Mouse (Mus musculus) limb, embryonic 13.5 days (tissue): ENCODE results near the gene Zfp423. TPM values are rescaled to one million over a fixed set of nuclear protein-coding genes. Genes with fewer than 3 reads are reported as not detected.

Source experiments
- ATAC-seq: fragments of 200-750 bp; cut with Nextera tagmentation; 2 replicates; pipeline ENCODE4 v1.8.0; 2017; ENCODE audit warnings: low read depth, moderate number of reproducible peaks, moderate TSS enrichment; ENCODE audit not compliant: low FRiP score
- H3K27ac ChIP-seq: fragments of 300-500 bp; sonication (generic); 2 replicates; pipeline ENCODE4 v1.5.1; 2015; ENCODE audit warnings: inconsistent platforms, mild to moderate bottlenecking, moderate library complexity
- H3K27me3 ChIP-seq: fragments of 300-500 bp; sonication (generic); 2 replicates; pipeline ENCODE4 v1.6.1; 2015; ENCODE audit warnings: mild to moderate bottlenecking, inconsistent platforms
- H3K36me3 ChIP-seq: fragments of 300-500 bp; sonication (generic); 2 replicates; pipeline ENCODE4 v1.6.1; 2015; ENCODE audit warnings: inconsistent platforms, mild to moderate bottlenecking, moderate library complexity
- H3K4me1 ChIP-seq: fragments of 300-500 bp; sonication (generic); 2 replicates; pipeline ENCODE4 v1.6.1; 2015; ENCODE audit warnings: inconsistent platforms
- H3K4me2 ChIP-seq: fragments of 300-500 bp; sonication (generic); replicated peaks from 2 replicates; pipeline ENCODE4 v1.6.1; 2015; ENCODE audit warnings: inconsistent platforms, mild to moderate bottlenecking, moderate library complexity
- H3K4me3 ChIP-seq: fragments of 300-500 bp; sonication (generic); 2 replicates; pipeline ENCODE4 v1.5.1; 2015; ENCODE audit warnings: moderate library complexity, mild to moderate bottlenecking, inconsistent platforms
- H3K9ac ChIP-seq: fragments of 300-500 bp; sonication (generic); 2 replicates; pipeline ENCODE4 v1.6.1; 2015; ENCODE audit warnings: mild to moderate bottlenecking, inconsistent platforms
- H3K9me3 ChIP-seq: fragments of 300-500 bp; sonication (generic); 2 replicates; pipeline ENCODE4 v1.6.1; 2016; ENCODE audit warnings: inconsistent platforms
- WGBS: fragments of 180-500 bp; shearing (Covaris S2); methylation state at CpG from one replicate; pipeline ENCODE4 v1.1.7; 2015; 5-methylcytosine and 5-hydroxymethylcytosine counted together
- polyA plus RNA-seq: library from polyadenylated mRNA; unstranded; fragments of >200 nt; fragmentation: Nextera tagmentation; extraction: Ambion mirVana; gene quantifications from 2 replicates; pipeline ENCODE4 v1.2.1, GENCODE M21; 2015

The Zfp423 gene
- polyA plus RNA-seq, 1 experiment from 2014 or later: 26.4 TPM

DNA sequence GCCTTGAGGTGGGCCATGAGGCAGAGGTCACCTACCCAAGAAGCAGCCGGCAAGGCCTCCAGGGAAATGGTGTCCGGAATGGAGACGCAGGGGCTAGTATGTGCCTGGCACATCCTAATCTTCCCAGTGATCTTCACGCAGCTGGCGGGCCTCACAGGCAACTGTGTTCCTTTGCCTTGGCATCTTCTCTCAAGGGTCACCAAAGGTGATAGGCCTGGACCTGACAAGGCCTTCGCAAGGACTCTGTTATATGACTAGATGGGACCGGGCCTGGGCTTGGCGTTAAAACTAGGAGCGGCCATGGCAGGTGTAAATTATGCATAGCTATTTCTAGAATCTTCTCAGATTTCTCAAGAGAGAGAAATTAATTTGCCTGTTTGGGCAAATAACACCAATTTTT is 303.4 kb downstream of the Zfp423 start:
- Histone ChIP-seq H3K9me3 (no peaks in the 10 kb centered on the region), H3K4me1 (peaks cover 27% of the 10 kb centered on the region), H3K9ac (no peak overlapping the region), H3K36me3 (no peaks in the 10 kb centered on the region), H3K27me3 (peaks cover 10% of the 10 kb centered on the region), H3K4me2 (peak overlapping the region; percentile 77; the same call in 1 of the 2 replicates), H3K4me3 (no peak overlapping the region), H3K27ac (no peak overlapping the region)
- 75% methylated on average over 9 of the region's 9 CpGs for WGBS
- no peak for ATAC-seq

DNA sequence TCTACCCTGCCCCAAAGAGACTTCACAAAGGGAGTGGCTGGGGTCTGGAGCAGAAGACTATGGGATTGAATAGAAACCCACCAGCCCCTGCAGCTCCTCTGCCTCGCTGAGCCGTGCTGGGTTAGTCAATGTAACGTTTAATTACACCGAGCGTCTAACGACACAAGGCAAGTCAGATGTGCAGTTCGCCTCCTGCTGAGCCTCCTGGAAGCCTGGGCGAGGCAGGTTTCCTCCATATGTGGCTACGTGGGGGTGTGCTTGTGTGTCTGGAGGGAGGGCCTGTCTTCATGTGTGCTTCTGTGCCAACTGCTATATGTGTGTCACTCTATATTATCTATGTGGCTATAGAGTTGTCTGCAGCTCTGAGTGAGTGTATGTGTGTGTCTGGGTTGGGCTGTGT is 311.6 kb downstream of the Zfp423 start:
- no peak overlapping the region for H3K27ac ChIP-seq
- no peaks in the 10 kb centered on the region for H3K27me3 ChIP-seq
- no peaks in the 10 kb centered on the region for H3K9me3 ChIP-seq
- no peak overlapping the region for H3K4me3 ChIP-seq
- no peak for ATAC-seq
- no peak overlapping the region for H3K9ac ChIP-seq
- no peak overlapping the region for H3K4me2 ChIP-seq
- peaks cover 18% of the 10 kb centered on the region for H3K4me1 ChIP-seq
- 37% methylated on average over 9 of the region's 9 CpGs for WGBS
- H3K36me3 ChIP-seq: no peaks in the 10 kb centered on the region

DNA sequence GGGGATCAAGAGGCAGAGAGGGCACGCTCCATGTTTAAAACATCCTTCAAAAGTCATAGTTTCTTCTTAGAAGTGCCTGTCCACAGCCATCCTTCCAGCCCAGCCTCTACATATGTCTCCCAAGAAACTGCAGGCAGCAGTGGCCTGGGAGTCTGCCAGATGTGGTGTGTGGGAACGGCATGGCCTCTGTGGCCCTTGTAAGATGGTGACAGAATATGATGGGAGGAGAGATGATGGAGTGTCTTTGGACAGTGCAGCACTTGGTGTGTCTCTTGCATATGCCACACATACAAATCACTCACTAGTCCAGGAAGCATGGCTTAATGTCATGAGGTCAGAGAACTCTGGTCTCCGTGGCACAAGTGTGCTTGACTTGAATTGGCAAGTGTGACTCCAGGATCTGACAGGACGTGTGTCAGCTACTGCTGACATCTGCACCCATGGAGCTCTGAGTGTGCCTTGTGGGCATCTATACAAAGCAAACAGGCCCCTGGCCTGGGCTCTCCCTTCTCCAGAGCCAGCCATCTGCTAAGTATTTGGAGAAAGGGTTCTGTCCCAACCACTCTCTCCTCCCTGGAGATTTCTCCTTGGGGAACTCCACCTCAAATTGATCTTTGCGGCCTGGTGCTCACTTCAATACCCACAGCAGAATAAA is 313.4 kb downstream of the Zfp423 start:
- Histone ChIP-seq H3K4me1 (peaks cover 18% of the 10 kb centered on the region), H3K4me3 (no peak overlapping the region), H3K36me3 (no peaks in the 10 kb centered on the region), H3K27ac (peak overlapping the region; percentile 29; the same call in 1 of the 2 replicates), H3K27me3 (no peaks in the 10 kb centered on the region), H3K9ac (no peak overlapping the region), H3K9me3 (no peaks in the 10 kb centered on the region), H3K4me2 (no peak overlapping the region)
- WGBS: 70% methylated on average over 5 of the region's 5 CpGs
- ATAC-seq: no peak

DNA sequence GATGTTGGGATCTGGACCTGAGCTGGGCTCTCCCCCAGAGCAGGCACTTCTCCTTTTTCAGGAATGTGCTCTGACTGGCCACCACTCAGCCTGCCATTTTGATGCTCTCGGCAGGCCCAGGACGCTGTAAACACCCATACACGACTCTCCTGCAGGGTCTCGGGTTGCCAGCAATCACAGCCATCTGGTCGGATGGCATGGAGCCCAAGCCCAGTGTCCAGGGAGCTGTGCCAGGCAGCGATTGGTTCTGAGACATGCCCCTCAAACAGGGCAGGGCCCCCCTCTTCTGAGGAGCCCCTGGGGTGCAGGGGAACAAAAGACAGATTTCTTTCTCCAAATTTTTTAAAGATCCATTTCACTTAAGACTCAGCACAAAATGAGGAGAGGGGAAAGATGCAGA is 314.0 kb downstream of the Zfp423 start:
- H3K27me3 ChIP-seq: no peaks in the 10 kb centered on the region
- H3K4me3 ChIP-seq: no peak overlapping the region
- no peaks in the 10 kb centered on the region for H3K36me3 ChIP-seq
- H3K4me1 ChIP-seq: peaks cover 18% of the 10 kb centered on the region
- peak overlapping the region; percentile 36 for H3K4me2 ChIP-seq
- WGBS: 6% methylated on average over 6 of the region's 6 CpGs
- no peak overlapping the region for H3K9ac ChIP-seq
- no peaks in the 10 kb centered on the region for H3K9me3 ChIP-seq
- peak overlapping the region; percentile 29; the same call in 1 of the 2 replicates for H3K27ac ChIP-seq
- peak; percentile 82 for ATAC-seq

DNA sequence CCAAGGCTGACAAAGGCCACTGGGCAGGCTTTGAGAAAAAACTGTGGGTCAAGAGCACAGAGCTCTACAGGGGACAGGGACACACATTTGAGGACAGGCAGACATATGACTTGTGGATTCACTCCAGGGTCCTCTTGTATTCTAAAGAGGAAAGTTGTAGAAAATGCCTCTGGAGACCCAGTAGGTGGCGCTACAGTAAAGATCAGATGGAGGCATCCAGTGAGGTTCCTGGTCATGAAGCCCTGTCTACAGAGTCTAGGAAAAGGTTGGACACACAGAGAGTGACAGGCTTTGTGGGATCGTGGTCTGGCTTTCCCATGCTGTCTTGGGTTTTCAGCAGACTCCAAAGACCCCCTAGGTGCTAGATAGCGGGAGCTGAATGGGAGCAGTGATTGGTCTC is 318.5 kb downstream of the Zfp423 start:
- Histone ChIP-seq H3K4me3 (no peak overlapping the region), H3K4me1 (peaks cover 14% of the 10 kb centered on the region), H3K9ac (no peak overlapping the region), H3K9me3 (no peaks in the 10 kb centered on the region), H3K36me3 (no peaks in the 10 kb centered on the region), H3K27me3 (no peaks in the 10 kb centered on the region), H3K4me2 (no peak overlapping the region), H3K27ac (no peak overlapping the region)
- peak; percentile 19; the same call in 1 of the 2 replicates for ATAC-seq
- 40% methylated on average over 3 of the region's 3 CpGs for whole genome bisulfite sequencing

DNA sequence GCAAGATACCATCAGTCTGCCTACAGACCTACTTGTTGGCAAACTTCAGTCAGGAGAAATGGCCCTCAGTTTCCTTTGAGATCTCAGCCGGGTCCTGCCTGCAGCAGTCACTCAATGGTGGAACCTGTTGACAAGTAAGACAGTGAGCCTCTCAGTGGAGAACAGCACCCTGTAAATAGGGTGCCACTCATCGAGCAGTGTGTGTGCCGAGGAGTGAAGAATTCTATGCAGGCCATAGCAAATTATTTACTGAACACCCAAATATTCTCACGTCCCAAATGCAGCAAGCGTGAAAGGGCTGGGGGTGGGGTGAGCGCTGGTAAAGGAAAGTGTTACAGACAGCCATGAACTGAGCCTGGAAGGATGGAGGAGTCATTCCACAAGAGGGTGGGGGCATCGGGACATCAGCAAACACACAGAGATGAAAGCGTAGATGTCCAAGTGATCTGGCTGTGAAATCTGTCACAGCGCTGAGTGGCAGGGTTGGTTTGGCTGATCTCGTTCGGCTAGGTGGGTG is 323.1 kb downstream of the Zfp423 start:
- WGBS: 76% methylated on average over 11 of the region's 11 CpGs

DNA sequence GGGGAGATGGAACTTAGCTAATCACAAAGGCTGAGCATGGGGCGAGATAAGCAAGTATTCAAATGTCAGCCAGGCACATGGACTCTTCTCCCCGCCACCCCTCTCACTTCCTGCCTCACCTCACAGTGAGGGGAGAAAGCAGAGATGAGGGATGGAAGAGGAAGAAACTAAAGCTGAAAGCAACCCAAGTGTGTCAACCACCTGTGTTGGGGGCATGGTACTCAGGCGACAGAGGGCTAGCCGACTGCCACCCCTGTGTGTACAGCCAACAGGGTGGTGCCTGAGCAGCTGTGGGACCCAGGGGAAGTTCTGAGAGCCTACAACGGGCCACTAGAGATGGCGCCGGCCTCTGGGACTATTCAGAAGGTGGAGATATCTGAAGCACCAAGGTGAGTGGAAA is 327.6 kb downstream of the Zfp423 start:
- no peaks in the 10 kb centered on the region for H3K36me3 ChIP-seq
- no peaks in the 10 kb centered on the region for H3K27me3 ChIP-seq
- no peak overlapping the region for H3K4me2 ChIP-seq
- H3K4me3 ChIP-seq: no peak overlapping the region
- 0 out of 2 replicates have a peak, but pooled peaks cover 10% of the 10 kb centered on the region for H3K4me1 ChIP-seq
- no peaks in the 10 kb centered on the region for H3K9me3 ChIP-seq
- no peak for ATAC-seq
- no peak overlapping the region for H3K27ac ChIP-seq
- 86% methylated on average over 7 of the region's 7 CpGs for WGBS
- no peak overlapping the region for H3K9ac ChIP-seq

More for the DNA sequence above, 323.1 kb downstream of the Zfp423 start:
- no peak for ATAC-seq
- Histone ChIP-seq H3K9me3 (no peaks in the 10 kb centered on the region), H3K27ac (no peak overlapping the region), H3K36me3 (no peaks in the 10 kb centered on the region), H3K9ac (no peak overlapping the region), H3K4me3 (no peak overlapping the region), H3K4me2 (no peak overlapping the region), H3K27me3 (no peaks in the 10 kb centered on the region), H3K4me1 (no peaks in the 10 kb centered on the region)

DNA sequence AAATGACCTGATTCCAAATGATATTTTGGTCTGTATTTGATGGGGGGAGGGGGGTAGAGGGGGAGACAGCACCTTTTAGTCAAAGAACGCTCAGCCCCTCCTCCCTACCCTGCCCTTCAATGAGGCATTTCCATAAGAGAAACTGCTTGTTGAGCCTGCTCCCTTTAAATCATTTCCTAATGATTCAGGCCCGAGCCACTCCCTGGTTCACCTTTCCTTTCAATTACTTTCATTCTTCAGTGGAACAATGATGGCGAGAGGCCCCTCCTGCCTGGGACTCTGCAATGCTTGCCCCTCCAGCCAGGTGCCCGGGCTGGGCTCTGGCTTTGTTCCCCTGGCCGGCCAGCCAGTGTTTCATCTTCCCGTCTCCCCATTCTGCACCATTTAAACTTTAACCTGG is 329.7 kb downstream of the Zfp423 start:
- Histone ChIP-seq H3K4me1 (0 out of 2 replicates have a peak, but pooled peaks cover 10% of the 10 kb centered on the region), H3K4me3 (no peak overlapping the region), H3K9me3 (0 out of 2 replicates have a peak, but pooled peaks cover 3% of the 10 kb centered on the region), H3K27me3 (no peaks in the 10 kb centered on the region), H3K4me2 (no peak overlapping the region), H3K36me3 (no peaks in the 10 kb centered on the region), H3K27ac (no peak overlapping the region), H3K9ac (no peak overlapping the region)
- WGBS: 36% methylated on average over 6 of the region's 6 CpGs
- ATAC-seq: no peak

DNA sequence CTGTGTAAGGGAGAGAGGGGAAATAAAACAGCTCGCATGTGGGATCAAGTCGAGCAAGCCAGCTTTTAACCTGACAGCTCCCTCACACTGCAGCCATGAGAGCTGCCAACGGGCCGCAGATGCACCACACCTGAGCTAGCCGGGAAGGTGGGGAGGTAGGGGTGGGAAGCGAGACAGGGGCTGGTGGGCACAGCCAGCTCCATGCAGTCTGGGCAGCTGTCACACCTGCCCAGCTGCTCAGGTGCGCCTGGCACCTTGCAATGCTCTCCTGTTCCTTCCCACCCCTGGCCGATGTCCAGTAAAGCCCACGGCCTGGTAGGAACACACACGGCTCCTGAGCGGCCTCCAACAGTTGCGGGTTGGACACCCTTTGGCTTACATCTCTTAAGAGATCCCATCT is 338.2 kb downstream of the Zfp423 start:
- Histone ChIP-seq H3K36me3 (no peaks in the 10 kb centered on the region), H3K9me3 (0 out of 2 replicates have a peak, but pooled peaks cover 3% of the 10 kb centered on the region), H3K4me3 (no peak overlapping the region), H3K9ac (no peak overlapping the region), H3K4me1 (no peaks in the 10 kb centered on the region), H3K4me2 (no peak overlapping the region), H3K27me3 (0 out of 2 replicates have a peak, but pooled peaks cover 2% of the 10 kb centered on the region), H3K27ac (no peak overlapping the region)
- WGBS: 90% methylated on average over 12 of the region's 12 CpGs
- no peak for ATAC-seq

DNA sequence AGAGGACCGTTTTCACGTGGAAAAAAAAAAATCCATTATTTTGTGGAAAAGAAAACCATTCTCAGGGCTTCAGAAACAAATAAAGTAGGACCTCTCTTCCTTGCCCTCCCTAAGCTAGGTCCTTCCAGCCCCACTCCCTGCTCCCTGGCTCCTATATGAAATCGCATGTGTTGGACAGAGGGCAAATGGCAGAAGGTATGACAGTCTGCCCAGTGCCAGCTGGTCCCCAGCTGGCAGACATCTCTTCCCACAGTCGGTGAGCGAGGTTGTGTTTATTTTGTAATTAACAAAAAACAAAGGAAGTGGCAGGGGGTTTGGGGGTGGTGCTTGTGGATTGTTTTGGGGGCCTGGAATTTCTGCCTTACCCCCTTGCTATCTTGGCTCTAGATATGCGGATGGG is 339.2 kb downstream of the Zfp423 start:
- no peak overlapping the region for H3K27ac ChIP-seq
- 69% methylated on average over 6 of the region's 6 CpGs for WGBS
- no peaks in the 10 kb centered on the region for H3K9me3 ChIP-seq
- no peaks in the 10 kb centered on the region for H3K36me3 ChIP-seq
- H3K4me3 ChIP-seq: no peak overlapping the region
- no peak for ATAC-seq
- H3K9ac ChIP-seq: no peak overlapping the region
- H3K4me1 ChIP-seq: no peaks in the 10 kb centered on the region
- H3K4me2 ChIP-seq: no peak overlapping the region
- H3K27me3 ChIP-seq: 0 out of 2 replicates have a peak, but pooled peaks cover 8% of the 10 kb centered on the region

DNA sequence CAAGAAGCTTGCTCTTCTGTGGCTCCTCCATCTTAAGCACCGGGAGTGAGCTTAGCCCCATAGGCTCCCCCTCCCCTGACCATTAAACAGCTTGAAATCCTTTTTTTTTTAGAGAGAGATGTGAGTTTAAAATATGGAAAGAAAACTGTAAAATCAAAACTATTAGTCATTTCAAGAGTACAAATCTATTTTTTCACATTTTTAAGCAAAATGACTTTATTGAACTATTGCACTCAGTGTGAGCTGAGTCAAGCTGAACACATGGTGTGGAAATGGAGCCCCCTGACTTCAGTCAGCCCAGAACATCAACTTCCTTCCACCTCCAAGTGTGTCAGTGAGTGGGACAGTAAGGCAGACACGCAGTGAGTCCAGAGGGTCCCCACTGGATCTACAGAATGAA is 339.9 kb downstream of the Zfp423 start:
- Histone ChIP-seq H3K4me1 (no peaks in the 10 kb centered on the region), H3K36me3 (no peaks in the 10 kb centered on the region), H3K4me2 (no peak overlapping the region), H3K4me3 (no peak overlapping the region), H3K27me3 (0 out of 2 replicates have a peak, but pooled peaks cover 8% of the 10 kb centered on the region), H3K27ac (no peak overlapping the region), H3K9ac (no peak overlapping the region), H3K9me3 (no peaks in the 10 kb centered on the region)
- WGBS: 57% methylated on average over 2 of the region's 2 CpGs
- ATAC-seq: no peak

DNA sequence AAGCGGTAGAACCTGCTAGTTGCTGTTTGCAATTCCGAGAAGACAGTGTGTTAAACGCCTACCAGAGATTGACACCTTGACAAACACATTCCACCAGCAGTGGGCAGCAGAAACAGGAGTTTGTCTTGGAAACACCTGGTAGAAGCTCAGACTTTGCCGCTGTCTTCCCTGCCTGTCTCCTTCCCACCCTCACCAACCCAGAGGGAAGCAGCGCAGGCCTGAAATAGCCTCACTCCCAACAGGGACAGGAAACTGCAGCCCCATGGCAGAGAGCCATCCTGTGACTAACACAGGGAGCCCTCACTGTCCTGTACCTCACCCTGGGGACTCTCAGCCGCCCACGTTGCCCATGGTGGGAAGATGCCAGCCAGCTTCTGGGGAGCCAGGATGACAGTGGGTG is 340.3 kb downstream of the Zfp423 start:
- Histone ChIP-seq H3K4me2 (no peak overlapping the region), H3K9ac (no peak overlapping the region), H3K36me3 (no peaks in the 10 kb centered on the region), H3K9me3 (no peaks in the 10 kb centered on the region), H3K4me3 (no peak overlapping the region), H3K27ac (no peak overlapping the region), H3K4me1 (no peaks in the 10 kb centered on the region), H3K27me3 (0 out of 2 replicates have a peak, but pooled peaks cover 8% of the 10 kb centered on the region)
- WGBS: 50% methylated on average over 7 of the region's 7 CpGs
- ATAC-seq: no peak

DNA sequence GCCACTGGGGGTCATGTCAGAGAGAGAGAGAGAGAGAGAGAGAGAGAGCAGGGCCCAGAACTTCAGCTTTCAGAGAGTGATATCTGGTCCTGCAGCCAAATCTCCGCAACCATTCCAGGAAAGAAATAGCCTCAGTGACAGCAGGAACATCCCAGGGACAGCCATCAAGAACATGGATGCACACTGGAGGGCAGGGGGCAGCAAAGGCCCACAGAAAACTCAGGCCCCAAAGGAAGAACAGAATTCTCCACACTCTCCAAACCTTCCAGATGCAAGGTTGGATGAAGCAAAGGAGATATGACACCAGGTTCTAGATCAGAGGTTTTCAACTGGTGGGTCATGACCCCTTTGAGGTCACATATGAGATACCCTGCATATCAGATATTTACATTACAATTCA is 345.7 kb downstream of the Zfp423 start:
- no peak overlapping the region for H3K4me3 ChIP-seq

More for the DNA sequence above, 345.7 kb downstream of the Zfp423 start:
- Histone ChIP-seq H3K9me3 (no peaks in the 10 kb centered on the region), H3K4me2 (no peak overlapping the region), H3K9ac (no peak overlapping the region), H3K36me3 (no peaks in the 10 kb centered on the region), H3K4me1 (no peaks in the 10 kb centered on the region), H3K27ac (no peak overlapping the region), H3K27me3 (0 out of 2 replicates have a peak, but pooled peaks cover 8% of the 10 kb centered on the region)
- WGBS: 91% methylated on average over 1 of the region's 1 CpGs
- no peak for ATAC-seq
